Mouse (Mus musculus): ENCODE data around the gene Alox12.

The Alox12 gene

GRCm38 (mm10) chr11:70219873-70220272 is 35.3 kb downstream of the Alox12 start:
- DNase-seq = no peak

GRCm38 (mm10) chr11:70218741-70219470 is 36.2 kb downstream of the Alox12 start:
- DNase-seq = no peak

DNA sequence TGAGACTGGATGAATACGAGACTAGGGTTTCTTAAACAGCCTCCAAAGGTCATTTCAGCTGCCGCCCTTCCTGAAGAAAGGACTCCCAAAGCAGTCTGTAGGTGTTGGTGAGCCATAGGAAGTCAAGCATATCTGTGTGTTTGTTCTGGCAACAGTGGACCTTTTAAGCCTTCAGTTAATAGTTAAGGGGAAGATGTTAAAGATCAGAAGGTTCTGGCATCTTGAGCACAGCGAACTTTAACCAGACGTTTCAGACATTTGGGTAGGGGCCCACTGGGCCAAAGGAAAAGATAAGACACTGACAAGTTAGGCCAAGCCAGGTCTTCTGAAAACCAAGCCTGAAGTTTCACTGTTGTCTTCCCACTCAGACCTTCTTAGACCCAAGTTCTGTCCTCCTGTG is 37.1 kb downstream of the Alox12 start:
- no peak for DNase-seq

- DNase-seq = no peak
Observed at GRCm38 (mm10) chr11:70216103-70216502, 39.0 kb downstream of the Alox12 start.

- no peak for DNase-seq
Observed at GRCm38 (mm10) chr11:70215301-70215700, 39.9 kb downstream of the Alox12 start.

GRCm38 (mm10) chr11:70214856-70215209 is 40.3 kb downstream of the Alox12 start:
- no peak for DNase-seq

DNA sequence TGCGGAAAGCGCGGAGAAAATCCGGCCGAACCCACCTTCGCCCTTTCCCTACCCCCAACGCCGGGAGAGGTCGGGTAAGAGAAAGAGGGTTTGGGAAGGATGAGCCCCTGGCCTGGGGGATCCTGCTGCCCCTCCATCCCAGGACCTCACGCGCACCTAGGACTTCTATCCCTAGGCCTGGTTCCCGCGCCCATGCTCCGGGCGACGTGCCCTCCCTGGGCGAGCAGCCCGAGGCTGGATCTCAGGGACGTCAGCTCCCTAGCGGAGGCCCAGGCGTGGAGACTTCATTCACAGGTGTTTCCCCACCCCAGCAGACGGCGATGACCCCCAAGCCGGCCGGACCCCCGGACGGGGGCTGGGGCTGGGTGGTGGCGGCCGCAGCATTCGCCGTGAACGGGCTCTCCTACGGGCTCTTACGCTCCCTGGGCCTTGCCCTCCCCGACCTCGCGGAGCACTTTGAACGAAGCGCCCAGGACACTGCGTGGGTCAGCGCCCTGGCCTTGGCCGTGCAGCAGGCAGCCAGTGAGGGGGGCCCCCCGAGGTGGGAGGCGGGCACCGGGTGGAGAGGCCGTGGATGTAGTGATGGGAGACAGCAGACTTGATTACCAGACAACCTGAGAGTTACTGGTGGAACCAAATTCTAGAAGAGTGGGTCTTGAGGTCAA is 40.8 kb downstream of the Alox12 start:
- DNase-seq = no peak

- no peak for DNase-seq
Observed at GRCm38 (mm10) chr11:70213736-70214135, 41.4 kb downstream of the Alox12 start.

DNA sequence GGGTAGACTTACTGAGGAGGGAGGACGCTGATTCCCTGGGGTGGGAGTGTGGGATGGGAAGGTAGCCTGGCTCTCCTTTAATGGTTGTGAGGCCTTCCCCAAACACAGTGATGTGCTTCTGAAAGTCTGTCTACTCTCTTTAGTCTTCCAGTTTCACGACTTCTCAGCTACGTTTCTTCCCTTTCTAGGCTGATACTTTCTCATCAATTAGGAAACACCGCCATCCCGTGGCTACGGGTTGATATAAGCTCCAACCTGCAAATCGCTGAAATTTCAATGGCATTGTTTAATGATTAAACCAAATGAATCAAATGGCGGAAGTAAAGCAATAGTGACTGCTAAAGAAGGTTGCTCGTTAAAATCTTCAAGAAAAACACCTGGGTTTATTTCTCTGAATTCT is 42.3 kb downstream of the Alox12 start:
- DNase-seq = peak; percentile 80

DNA sequence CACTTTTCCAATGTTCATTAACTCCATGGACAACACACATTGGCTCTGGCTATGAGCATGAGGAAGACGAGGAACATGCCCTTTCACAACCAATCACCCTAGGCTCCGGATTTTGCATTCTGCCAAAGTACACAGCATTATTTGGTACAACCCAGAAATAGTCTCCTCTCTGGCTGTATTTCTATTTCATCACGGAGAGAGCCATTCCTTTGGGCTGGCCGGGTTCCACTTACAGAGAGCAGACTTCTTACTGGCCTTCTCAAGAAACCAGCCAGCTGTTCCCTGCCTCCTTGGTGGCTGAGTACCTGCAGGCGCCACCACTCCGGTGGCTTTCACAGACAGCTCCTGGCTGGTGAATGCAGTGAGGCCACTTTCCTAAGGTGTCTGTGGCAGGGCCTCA is 42.7 kb downstream of the Alox12 start, which contains the start of gene Slc16a11:
Gene Slc16a11, plus strand, starts transcription at position 330 of the 400 bp plus-strand sequence.
- DNase-seq = no peak

- no peak for DNase-seq
Observed at GRCm38 (mm10) chr11:70211972-70212371, 43.2 kb downstream of the Alox12 start.

GRCm38 (mm10) chr11:70210681-70211080 is 44.5 kb downstream of the Alox12 start:
- no peak for DNase-seq

DNA sequence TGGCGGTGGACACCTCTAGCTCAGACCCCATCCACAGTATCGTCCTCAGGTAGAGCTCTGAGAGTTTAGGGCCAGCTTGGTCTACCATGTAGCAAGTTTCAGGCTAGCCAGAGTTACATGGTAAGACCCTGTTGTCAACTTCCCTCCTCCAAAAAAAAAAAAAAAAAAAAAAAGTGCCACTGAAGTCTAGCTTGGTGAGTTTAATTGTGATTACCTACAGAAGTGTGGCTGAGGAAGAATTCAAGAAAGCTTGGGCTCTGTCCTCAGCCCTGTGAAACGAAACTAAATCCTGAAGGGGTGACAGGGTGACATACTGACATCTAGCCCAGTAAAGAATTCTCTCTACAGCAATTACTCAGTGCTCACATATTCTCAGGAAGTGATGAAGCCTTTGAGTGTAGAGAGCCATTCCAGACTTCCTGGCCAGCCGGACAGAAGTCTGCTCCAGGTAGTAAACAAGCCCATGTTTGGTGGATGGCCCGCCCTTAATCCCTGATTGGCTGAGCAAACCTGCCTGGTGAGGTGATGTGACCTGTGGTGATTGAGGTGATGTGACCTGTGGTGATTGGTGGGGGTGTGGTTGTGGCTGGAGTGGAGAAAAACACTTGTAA is 46.3 kb downstream of the Alox12 start:
- no peak for DNase-seq

- DNase-seq = no peak
Observed at GRCm38 (mm10) chr11:70207283-70207682, 47.9 kb downstream of the Alox12 start.

DNA sequence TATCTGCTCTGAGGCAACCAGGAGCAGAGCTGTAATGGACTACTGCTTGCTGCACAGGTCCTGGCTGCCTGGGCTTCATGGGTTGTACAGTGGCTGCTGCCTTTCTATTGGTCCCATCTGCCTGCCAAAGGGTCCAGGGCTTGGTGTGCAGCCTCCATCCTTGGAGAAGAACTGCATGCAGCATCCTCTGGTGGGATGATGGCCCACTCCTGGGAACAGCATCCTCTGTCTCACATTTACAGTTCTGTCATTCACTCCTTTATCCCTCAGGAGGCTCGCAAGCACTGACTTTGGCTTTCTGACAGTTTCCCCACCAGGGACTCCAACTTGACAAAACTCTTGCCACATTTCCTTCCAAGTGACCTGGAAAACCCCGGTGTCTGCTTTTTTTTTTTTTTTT is 48.4 kb downstream of the Alox12 start:
- DNase-seq = no peak

DNA sequence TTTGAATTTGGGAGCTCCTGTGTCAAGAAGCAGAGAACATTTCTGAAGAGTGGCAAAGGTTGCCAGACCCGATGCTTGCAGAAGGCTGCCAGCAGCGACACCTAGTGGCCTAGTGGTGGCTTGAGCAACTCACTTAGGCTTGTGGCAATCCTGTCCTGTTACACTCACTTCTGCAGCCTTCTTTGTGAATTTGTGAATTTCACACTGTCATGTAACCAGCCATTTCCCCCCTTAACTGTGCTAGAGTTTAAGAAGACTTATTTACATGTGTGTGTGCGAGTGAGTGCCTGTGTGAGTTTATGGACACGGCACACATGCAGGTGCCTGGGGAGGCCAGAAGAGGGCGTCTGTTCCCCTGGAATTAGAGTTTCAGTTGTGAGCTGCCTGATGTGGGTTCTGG is 53.5 kb downstream of the Alox12 start:
- peak; percentile 93 for DNase-seq

DNA sequence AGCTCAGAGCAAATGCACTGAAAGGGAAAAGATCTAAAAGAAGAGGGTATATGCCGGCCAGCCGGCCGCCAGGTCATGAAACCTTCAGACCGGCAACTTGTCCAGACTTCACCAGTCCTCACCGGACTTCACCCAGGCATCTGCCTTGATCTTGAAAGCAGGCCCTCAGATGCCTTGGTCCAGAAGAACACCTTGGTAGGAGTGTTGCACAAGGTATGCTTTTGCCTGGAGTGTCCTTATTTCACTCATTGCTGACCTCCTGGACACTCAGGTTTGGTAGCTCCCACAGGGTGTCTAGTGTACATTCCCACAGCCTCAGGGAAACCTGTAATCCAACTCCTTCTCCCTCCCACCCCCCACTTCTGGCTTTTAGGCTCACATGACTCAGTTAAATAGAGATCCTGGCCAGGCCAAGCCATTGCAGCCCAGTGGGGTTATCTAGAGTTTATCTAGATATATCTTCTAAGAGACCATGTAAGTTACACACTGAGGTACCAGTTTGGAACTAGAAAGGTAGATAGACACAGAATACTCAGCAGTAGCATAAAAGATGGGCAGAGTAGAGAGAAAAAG is 55.0 kb downstream of the Alox12 start:
- no peak for DNase-seq

DNA sequence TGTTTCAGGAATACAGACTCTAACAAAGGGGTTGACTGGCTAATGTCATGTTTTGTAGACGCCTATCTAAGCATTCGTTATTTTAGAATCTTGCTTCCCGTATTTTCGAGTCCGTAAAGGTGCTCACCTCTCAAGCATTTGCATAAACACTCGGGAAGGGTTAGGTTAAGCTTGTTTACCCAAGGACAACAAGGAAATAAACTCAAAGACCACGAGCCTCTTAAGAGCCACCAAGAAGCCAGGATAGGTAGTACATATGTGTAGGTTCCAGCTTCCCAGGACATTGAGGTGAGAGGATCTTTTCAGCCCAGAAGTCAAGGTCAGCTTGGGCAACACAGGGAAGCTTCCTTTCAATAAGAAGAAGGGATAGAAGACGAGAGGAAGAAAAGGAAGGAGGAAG is 56.0 kb downstream of the Alox12 start:
- DNase-seq = no peak

DNA sequence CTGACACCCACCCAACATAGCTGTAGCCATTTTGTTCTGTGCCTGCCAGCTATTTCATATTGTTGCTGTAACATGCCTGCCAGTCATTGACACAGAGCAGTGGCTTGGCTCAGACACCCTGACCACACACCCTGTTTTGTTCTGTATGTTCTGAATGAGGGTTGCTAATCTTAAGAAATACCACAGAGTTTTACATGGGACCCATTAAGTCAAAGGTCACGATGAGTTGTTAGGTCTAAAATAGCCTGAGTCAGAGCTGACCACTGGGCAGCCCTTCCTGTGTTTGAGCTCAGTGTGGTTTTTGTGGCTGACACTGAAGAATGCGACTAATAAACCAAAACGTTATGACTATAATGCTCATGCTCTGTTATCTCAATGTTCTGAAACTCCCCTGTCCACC is 56.8 kb downstream of the Alox12 start:
- DNase-seq = no peak

DNA sequence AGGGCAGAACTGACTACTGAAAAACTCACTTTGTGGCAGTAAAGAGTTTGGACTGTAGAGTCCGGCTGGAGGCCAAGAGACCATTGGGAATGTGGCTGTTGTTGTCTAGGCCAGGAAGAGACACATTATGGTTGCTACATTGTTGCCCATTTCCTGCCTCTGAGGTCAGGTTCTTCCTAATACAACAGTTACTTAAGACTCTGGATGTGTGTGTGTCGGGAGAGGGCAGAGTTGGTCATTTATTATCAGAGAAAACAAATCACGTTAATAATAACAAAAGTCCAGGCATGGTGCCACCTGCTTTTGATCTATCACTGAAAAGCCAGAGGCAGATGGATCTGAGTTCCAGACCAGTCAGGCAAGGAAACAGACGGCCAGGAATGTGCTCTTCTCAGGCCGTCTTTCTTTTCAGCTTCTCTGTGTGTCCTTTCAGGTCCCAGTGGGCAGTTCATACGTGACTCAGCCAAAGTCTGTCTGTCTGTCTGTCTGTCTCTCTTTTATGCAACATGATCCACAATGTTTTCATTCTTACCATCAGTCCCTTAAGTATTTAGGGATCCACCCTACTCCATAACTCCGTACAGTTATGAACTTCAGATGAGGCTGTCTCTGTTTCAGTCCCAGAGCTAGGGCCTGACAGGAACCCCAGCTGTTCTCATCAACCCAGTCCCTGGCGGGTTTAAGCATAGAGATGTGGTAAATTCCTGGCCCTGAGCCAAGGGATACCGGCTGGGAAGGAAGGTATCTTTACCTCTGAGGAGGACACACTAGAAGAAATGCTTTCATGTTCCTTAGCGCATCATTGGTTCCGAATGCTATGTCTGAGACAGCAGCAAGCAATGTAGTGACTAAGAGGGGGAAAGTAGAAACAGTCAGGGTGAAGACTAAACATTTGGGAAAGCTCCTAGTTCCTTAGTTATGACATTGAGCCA is 61.5 kb downstream of the Alox12 start:
- DNase-seq = peak; percentile 52

- DNase-seq = no peak
Observed at GRCm38 (mm10) chr11:70192157-70192556, 63.0 kb downstream of the Alox12 start.
